Comparison of ENCODE assay signal across 21 mouse cellular contexts in the genomic region with DNA sequence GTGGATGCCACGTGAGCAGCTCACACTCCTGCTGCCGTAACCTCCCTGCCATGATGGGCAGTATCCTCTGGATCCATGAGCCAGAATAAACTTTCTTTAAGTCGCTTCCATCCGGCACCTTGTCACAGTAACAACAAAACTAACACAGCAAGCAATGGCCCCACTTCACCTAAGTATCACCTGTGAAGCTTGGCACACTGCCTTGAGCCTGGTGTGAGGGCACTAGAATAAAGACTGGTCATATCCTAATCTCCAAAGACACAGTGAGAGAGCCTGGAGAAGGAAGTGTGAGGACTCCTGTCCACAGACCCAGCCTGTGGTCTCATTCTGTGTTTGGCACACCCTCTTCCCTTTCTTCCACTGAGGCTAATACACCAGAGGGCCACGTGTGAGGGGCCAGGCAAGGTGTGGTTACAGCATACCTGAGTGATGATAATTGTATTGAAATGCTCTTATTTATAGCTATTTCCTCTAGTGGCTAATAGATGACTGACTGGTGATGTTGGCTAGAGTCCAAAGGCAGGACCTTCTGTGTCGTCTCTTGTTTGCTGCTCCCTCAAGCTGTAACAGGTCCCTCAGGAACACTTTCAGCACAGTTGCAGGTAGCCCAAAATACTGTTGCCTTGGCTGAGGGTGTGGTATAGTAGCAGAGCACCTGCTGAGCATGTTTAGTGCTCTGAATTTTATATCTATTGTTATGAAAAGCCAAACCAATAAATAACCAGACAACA. TPM values are rescaled to one million over a fixed set of nuclear protein-coding genes. Genes with fewer than 3 reads are reported as not detected.
DNase-seq lines count a peak whose midpoint lies in the region; ATAC-seq and TF ChIP-seq lines count a peak whose summit lies in the region.
"Had no signal": no experiment of that assay in that cellular context is flagged by ENCODE, and none has a peak within 500 bp of the region (broad histone marks: within the 10 kb centered on the region; RNA-seq: fewer than 3 reads in every experiment).

No protein-coding gene starts in this region.

- H3K4me1 ChIP-seq in embryonic facial prominence, embryonic 14.5 days (ENCODE audit: control insufficient read depth, insufficient read depth, low read length), result no peaks in the 10 kb centered on the region
- H3K4me1 ChIP-seq in embryonic facial prominence, embryonic 10.5 days, result no peaks in the 10 kb centered on the region
- H3K4me1 ChIP-seq: embryonic facial prominence, embryonic 15.5 days; hindbrain, embryonic 10.5 days had no signal

- no peak overlapping the region for H3K27ac ChIP-seq in embryonic facial prominence, embryonic 14.5 days (replicated peaks; ENCODE audit: low read depth, low read length)
- H3K27ac ChIP-seq in embryonic facial prominence, embryonic 10.5 days (replicated peaks), result no peak overlapping the region
- H3K27ac ChIP-seq in gastrocnemius, adult 2 months, result no peak overlapping the region
- H3K27ac ChIP-seq: embryonic facial prominence, embryonic 15.5 days; hindbrain, embryonic 10.5 days; hindbrain, postnatal 0 days; midbrain, embryonic 13.5 days; neural tube, embryonic 12.5 days had no signal

- no peaks in the 10 kb centered on the region for H3K9me3 ChIP-seq in embryonic facial prominence, embryonic 14.5 days (ENCODE audit: control insufficient read depth, low read length)
- no peaks in the 10 kb centered on the region for H3K9me3 ChIP-seq in embryonic facial prominence, embryonic 10.5 days
- H3K9me3 ChIP-seq: embryonic facial prominence, embryonic 15.5 days; hindbrain, embryonic 10.5 days; midbrain, embryonic 13.5 days; neural tube, embryonic 12.5 days had no signal

- WGBS in embryonic facial prominence, embryonic 14.5 days, result 70% methylated on average over 6 of the region's 6 CpGs
- WGBS in embryonic facial prominence, embryonic 10.5 days, result 89% methylated on average over 6 of the region's 6 CpGs

- peaks cover 32% of the 10 kb centered on the region; the same call in 1 of the 2 replicates for H3K36me3 ChIP-seq in embryonic facial prominence, embryonic 14.5 days (ENCODE audit: control insufficient read depth, insufficient read depth, low read length)
- H3K36me3 ChIP-seq in embryonic facial prominence, embryonic 10.5 days (replicated peaks), result peaks cover 91% of the 10 kb centered on the region

- intact Hi-C loops in gastrocnemius, adult 2 months (cut with DNase I), result loop anchor here (10.0 kb wide), 1 partner anchor 466 kb away; no protein-coding TSS in a partner anchor

- H3K4me2 ChIP-seq in embryonic facial prominence, embryonic 14.5 days (ENCODE audit: low read depth, low read length), result no peak overlapping the region
- H3K4me2 ChIP-seq: embryonic facial prominence, embryonic 15.5 days; midbrain, embryonic 13.5 days; neural tube, embryonic 12.5 days had no signal

- H3K4me3 ChIP-seq in embryonic facial prominence, embryonic 14.5 days (ENCODE audit: low read depth, low read length), result no peak overlapping the region
- no peak overlapping the region for H3K4me3 ChIP-seq in embryonic facial prominence, embryonic 10.5 days
- H3K4me3 ChIP-seq in gastrocnemius, adult 2 months, result no peak overlapping the region
- H3K4me3 ChIP-seq: embryonic facial prominence, embryonic 15.5 days; hindbrain, embryonic 10.5 days; midbrain, embryonic 13.5 days; neural tube, embryonic 12.5 days had no signal

- no peak for TF ChIP-seq CTCF in gastrocnemius, adult 2 months (IDR thresholded peaks at IDR 0.05)

- no peaks in the 10 kb centered on the region for H3K27me3 ChIP-seq in embryonic facial prominence, embryonic 14.5 days (replicated peaks; ENCODE audit: control insufficient read depth, insufficient read depth, low read length)
- no peaks in the 10 kb centered on the region for H3K27me3 ChIP-seq in embryonic facial prominence, embryonic 10.5 days (replicated peaks; ENCODE audit: low read depth, poor library complexity, severe bottlenecking)
- H3K27me3 ChIP-seq: embryonic facial prominence, embryonic 15.5 days; midbrain, embryonic 13.5 days; neural tube, embryonic 12.5 days had no signal

- no peak for DNase-seq in embryonic facial prominence, embryonic 14.5 days (ENCODE audit: low spot score)
- DNase-seq in embryonic facial prominence, embryonic 10.5 days (ENCODE audit: low spot score), result no peak
- peak; percentile 40 for DNase-seq in cerebellum, adult 9-10 months
- DNase-seq in cerebellum, postnatal 36 days, result peak; percentile 25 to 47
- peak; percentile 24 for DNase-seq in lung, postnatal 14 days
- DNase-seq in kidney, postnatal 14 days, result no peak
- no peak for DNase-seq in gastrocnemius, adult 2 months
- DNase-seq in spleen, postnatal 36 days (ENCODE audit: low spot score in 2 of 2), result no peak
- DNase-seq: adrenal gland, postnatal 36 days; forebrain, postnatal 0 days; heart, adult 18-20 months; kidney, adult 8-10 months; kidney, postnatal 36 days; left cerebral cortex, postnatal 4 days; liver; thymus, adult 2 months had no signal

- H3K9ac ChIP-seq in embryonic facial prominence, embryonic 14.5 days (ENCODE audit: low read depth, low read length), result no peak overlapping the region
- H3K9ac ChIP-seq: embryonic facial prominence, embryonic 15.5 days; forebrain, postnatal 0 days; midbrain, embryonic 13.5 days; neural tube, embryonic 12.5 days had no signal

- 0 out of 2 replicates have a peak, but pooled peaks have one; percentile 15 for ATAC-seq in embryonic facial prominence, embryonic 14.5 days (ENCODE audit: low read depth)
- ATAC-seq: forebrain, postnatal 0 days; hindbrain, postnatal 0 days; midbrain, embryonic 13.5 days had no signal

RNA-seq across cellular contexts. Expression of a gene that starts 42.2 kb away (rescaled TPM):
- polyA plus RNA-seq in embryonic facial prominence, embryonic 14.5 days (2014; fragmentation: Nextera tagmentation; extraction: Ambion mirVana), result 10.2 and 10.3 TPM in 2 replicates
- 14.1 and 17.0 TPM in 2 replicates for polyA plus RNA-seq in embryonic facial prominence, embryonic 10.5 days (2016; fragmentation: Nextera tagmentation; extraction: Ambion mirVana)
- 1 to 10 TPM; 2.4 to 3.0 TPM for total RNA-seq in gastrocnemius, adult 2 months (2021)

Comparison
In these comparisons a context has a peak if more than half of its experiments do, and no peak if none do; other contexts are left out.
1. DNase-seq: peak in cerebellum, adult 9-10 months (single experiment), cerebellum, postnatal 36 days (2 of 2) and lung, postnatal 14 days (single experiment); none in embryonic facial prominence, embryonic 14.5 days (single experiment), embryonic facial prominence, embryonic 10.5 days (single experiment), kidney, postnatal 14 days (single experiment), gastrocnemius, adult 2 months (single experiment) and spleen, postnatal 36 days (0 of 2).